Mouse (Mus musculus) brain, embryonic 14.5 days (tissue): ENCODE data around the gene Creb3l1.

ENCODE experiments used
- CTCF ChIP-seq: fragments of 200-500 bp; IDR thresholded peaks from 2 replicates; pipeline ENCODE4 v1.5.1; 2012; ENCODE audit warnings: inconsistent platforms, mild to moderate bottlenecking, moderate library complexity, borderline replicate concordance; ENCODE audit not compliant: insufficient read depth, insufficient read length; ENCODE audit errors: extremely low read depth
- POLR2A ChIP-seq: fragments of 200-500 bp; IDR thresholded peaks from 2 replicates; pipeline ENCODE4 v1.6.1; 2012; ENCODE audit warnings: mild to moderate bottlenecking, inconsistent platforms, borderline replicate concordance; ENCODE audit not compliant: poor library complexity, insufficient read depth, insufficient read length, severe bottlenecking; ENCODE audit errors: extremely low read depth

GRCm38 (mm10) chr2:91977960-91978359 lies 46.3 kb downstream of the Creb3l1 start:
- TF ChIP-seq POLR2A = no peak
- TF ChIP-seq CTCF = no peak
